In the genomic region with DNA sequence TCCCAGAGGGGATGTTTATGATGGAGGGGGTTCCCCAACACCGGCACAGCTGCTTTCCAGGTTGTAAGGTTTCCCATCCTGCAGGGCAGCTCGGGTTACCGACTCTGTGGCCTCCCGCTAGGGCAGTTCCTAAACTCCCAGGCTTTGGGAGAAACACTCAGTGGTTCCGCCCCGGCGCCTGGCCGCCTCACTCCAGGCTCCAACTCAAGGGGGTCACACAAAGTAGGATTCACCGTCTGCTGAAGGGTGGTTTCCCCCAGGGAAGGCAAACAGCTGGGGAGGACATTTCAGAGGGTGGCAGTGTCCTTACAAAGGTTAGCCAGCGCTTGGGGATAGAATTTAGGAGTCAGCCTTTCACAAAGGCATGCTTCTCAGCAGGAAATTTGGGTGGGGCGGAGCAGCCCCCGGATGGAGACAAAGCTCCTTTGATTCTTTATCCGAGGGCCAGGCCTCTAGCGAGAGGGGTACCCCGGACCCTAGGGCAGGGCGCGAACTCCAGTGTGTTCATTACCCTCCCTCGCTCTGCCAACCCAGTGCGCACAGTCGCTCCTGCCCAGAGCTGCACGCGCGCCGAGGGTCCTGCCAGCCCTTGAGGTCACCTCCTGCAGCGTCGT, we compare ENCODE assay signal across 8 mouse cellular contexts. TPM values are rescaled to one million over a fixed set of nuclear protein-coding genes. Genes with fewer than 3 reads are reported as not detected.
DNase-seq lines count a peak whose midpoint lies in the region; ATAC-seq and TF ChIP-seq lines count a peak whose summit lies in the region.

No protein-coding gene starts in this region.

- no peaks in the 10 kb centered on the region for H3K36me3 ChIP-seq in kidney, adult 2 months (ENCODE audit: control insufficient read depth, insufficient read depth, low read length)
- no peaks in the 10 kb centered on the region for H3K36me3 ChIP-seq in embryonic facial prominence, embryonic 14.5 days (ENCODE audit: control insufficient read depth, insufficient read depth, low read length)
- no peaks in the 10 kb centered on the region for H3K36me3 ChIP-seq in liver, embryonic 14.5 days (replicated peaks; ENCODE audit: control insufficient read depth, insufficient read depth, low read depth)
- H3K36me3 ChIP-seq in stomach, embryonic 14.5 days (ENCODE audit: control insufficient read depth, insufficient read depth, low read length), result no peaks in the 10 kb centered on the region; the same call in 1 of the 2 replicates

- H3K9me3 ChIP-seq in embryonic facial prominence, embryonic 14.5 days (ENCODE audit: control insufficient read depth, low read length), result no peaks in the 10 kb centered on the region
- no peaks in the 10 kb centered on the region for H3K9me3 ChIP-seq in liver, embryonic 14.5 days (ENCODE audit: control insufficient read depth, low read length)
- no peaks in the 10 kb centered on the region for H3K9me3 ChIP-seq in stomach, embryonic 14.5 days (ENCODE audit: control insufficient read depth, low read depth, low read length)

- 14% methylated on average over 26 of the region's 26 CpGs for WGBS in kidney, adult 2 months
- WGBS in embryonic facial prominence, embryonic 14.5 days, result 2% methylated on average over 26 of the region's 26 CpGs
- 9% methylated on average over 26 of the region's 26 CpGs for WGBS in liver, embryonic 14.5 days (ENCODE audit: insufficient replicate concordance)
- 2% methylated on average over 26 of the region's 26 CpGs for WGBS in stomach, embryonic 14.5 days

- no peak for TF ChIP-seq EP300 in liver, embryonic 14.5 days (IDR thresholded peaks at IDR 0.05; ENCODE audit: low read depth)

- DNase-seq in kidney, adult 2 months, result no peak
- DNase-seq in kidney, postnatal 25 days, result no peak
- DNase-seq in embryonic facial prominence, embryonic 14.5 days (ENCODE audit: low spot score), result no peak
- DNase-seq in heart, postnatal 14 days, result peak; percentile 46 to 51
- no peak for DNase-seq in liver, embryonic 14.5 days (ENCODE audit: low read depth in 3 of 3, low spot score in 3 of 3)
- DNase-seq in frontal cortex, postnatal 10 days (ENCODE audit: low spot score in 2 of 2), result no peak
- DNase-seq in layer of hippocampus, postnatal 10 days (ENCODE audit: low spot score in 2 of 2), result no peak

- H3K4me3 ChIP-seq in kidney, adult 2 months (ENCODE audit: insufficient read depth, low read depth, low read length), result peak overlapping the region; percentile 77
- H3K4me3 ChIP-seq in embryonic facial prominence, embryonic 14.5 days (ENCODE audit: low read depth, low read length), result peak overlapping the region; percentile 58
- peak overlapping the region; percentile 25 to 51 for H3K4me3 ChIP-seq in liver, embryonic 14.5 days (ENCODE audit: insufficient read depth in 1 of 2, low read depth in 2 of 2, low read length in 2 of 2)
- H3K4me3 ChIP-seq in stomach, embryonic 14.5 days (ENCODE audit: low read depth, low read length), result peak overlapping the region; percentile 61

- no peaks in the 10 kb centered on the region for H3K27me3 ChIP-seq in kidney, adult 2 months (replicated peaks; ENCODE audit: control insufficient read depth, insufficient read depth, low read length)
- no peaks in the 10 kb centered on the region for H3K27me3 ChIP-seq in embryonic facial prominence, embryonic 14.5 days (replicated peaks; ENCODE audit: control insufficient read depth, insufficient read depth, low read length)
- peaks cover 19% of the 10 kb centered on the region for H3K27me3 ChIP-seq in liver, embryonic 14.5 days (ENCODE audit: control insufficient read depth, insufficient read depth, low read length)
- no peaks in the 10 kb centered on the region for H3K27me3 ChIP-seq in stomach, embryonic 14.5 days (ENCODE audit: control insufficient read depth, insufficient read depth, low read length)

- peak overlapping the region; percentile 36; the same call in 1 of the 2 replicates for H3K27ac ChIP-seq in kidney, adult 2 months (ENCODE audit: insufficient read depth, low read depth, low read length)
- H3K27ac ChIP-seq in embryonic facial prominence, embryonic 14.5 days (replicated peaks; ENCODE audit: low read depth, low read length), result peak overlapping the region; percentile 80
- no peak overlapping the region for H3K27ac ChIP-seq in liver, embryonic 14.5 days
- H3K27ac ChIP-seq in stomach, embryonic 14.5 days (ENCODE audit: low read length), result peak overlapping the region; percentile 81; the same call in 1 of the 2 replicates

- H3K4me1 ChIP-seq in kidney, adult 2 months (ENCODE audit: control insufficient read depth, insufficient read depth, low read length), result no peaks in the 10 kb centered on the region
- H3K4me1 ChIP-seq in embryonic facial prominence, embryonic 14.5 days (ENCODE audit: control insufficient read depth, insufficient read depth, low read length), result peaks cover 22% of the 10 kb centered on the region
- peaks cover 0 to 2% of the 10 kb centered on the region in 2 experiments; a peak in 1 of 4 replicates for H3K4me1 ChIP-seq in liver, embryonic 14.5 days (replicated peaks; ENCODE audit: control insufficient read depth in 2 of 2, insufficient read depth in 2 of 2, low read length in 1 of 2)
- peaks cover 17% of the 10 kb centered on the region; the same call in 1 of the 2 replicates for H3K4me1 ChIP-seq in stomach, embryonic 14.5 days (ENCODE audit: control insufficient read depth, insufficient read depth, low read length)

- no peak for TF ChIP-seq CTCF in kidney, adult 2 months (conservative IDR thresholded peaks at IDR 0.05; ENCODE audit: insufficient read depth, insufficient read length, low read depth, low read length)
- TF ChIP-seq CTCF in liver, embryonic 14.5 days (IDR thresholded peaks at IDR 0.05; ENCODE audit: low read depth), result no peak

- peak overlapping the region; percentile 58 for H3K9ac ChIP-seq in embryonic facial prominence, embryonic 14.5 days (ENCODE audit: low read depth, low read length)
- no peak overlapping the region for H3K9ac ChIP-seq in liver, embryonic 14.5 days (replicated peaks)
- H3K9ac ChIP-seq in stomach, embryonic 14.5 days (replicated peaks; ENCODE audit: low read depth, low read length), result peak overlapping the region; percentile 36; the same call in 1 of the 2 replicates

- peak overlapping the region; percentile 68 for H3K4me2 ChIP-seq in embryonic facial prominence, embryonic 14.5 days (ENCODE audit: low read depth, low read length)
- H3K4me2 ChIP-seq in liver, embryonic 14.5 days (ENCODE audit: low read depth), result peak overlapping the region; percentile 66
- H3K4me2 ChIP-seq in stomach, embryonic 14.5 days (replicated peaks; ENCODE audit: low read depth, low read length), result peak overlapping the region; percentile 85

- TF ChIP-seq POLR2A in kidney, adult 2 months (IDR thresholded peaks at IDR 0.05; ENCODE audit: low read depth, low read length), result no peak

- intact Hi-C loops in heart, postnatal 14 days (cut with DNase I), result loop anchor here (2.0 kb wide), 2 partner anchors 44 to 72 kb away; a partner anchor contains a TSS

- ATAC-seq in embryonic facial prominence, embryonic 14.5 days (ENCODE audit: low read depth), result peak; percentile 38
- ATAC-seq in liver, embryonic 14.5 days (ENCODE audit: insufficient read depth), result peak; percentile 59; the same call in 1 of the 2 replicates
- ATAC-seq in stomach, embryonic 14.5 days (ENCODE audit: insufficient number of reproducible peaks, insufficient read depth, low FRiP score, low read depth), result peak; percentile 5; the same call in 1 of the 2 replicates

RNA-seq across cellular contexts. Expression of a gene that starts 0.5 kb away (rescaled TPM):
- polyA plus RNA-seq in kidney, adult 2 months (2012; rRNA removed), result 17.6 and 21.4 TPM in 2 replicates
- polyA plus RNA-seq in embryonic facial prominence, embryonic 14.5 days (2014; fragmentation: Nextera tagmentation; extraction: Ambion mirVana), result 152 and 174 TPM in 2 replicates
- 10 to 100 TPM; 89.0 to 89.7 TPM for total RNA-seq in heart, postnatal 14 days (2021)
- 5.0 and 6.2 TPM in 2 replicates for polyA plus RNA-seq in liver, embryonic 14.5 days (2012; rRNA removed)
- polyA plus RNA-seq in liver, embryonic 14.5 days (2014; fragmentation: Nextera tagmentation; extraction: Ambion mirVana), result 10.6 and 11.4 TPM in 2 replicates
- 81.2 and 90.5 TPM in 2 replicates for polyA plus RNA-seq in stomach, embryonic 14.5 days (2014; fragmentation: Nextera tagmentation; extraction: Ambion mirVana)
- 10 to 100 TPM; 18.0 to 26.5 TPM for total RNA-seq in layer of hippocampus, postnatal 10 days (2021)

Comparison
In these comparisons a context has a peak if more than half of its experiments do, and no peak if none do; other contexts are left out.
1. DNase-seq: peak in heart, postnatal 14 days (2 of 2); none in kidney, adult 2 months (single experiment), kidney, postnatal 25 days (0 of 2), embryonic facial prominence, embryonic 14.5 days (single experiment), liver, embryonic 14.5 days (0 of 3), frontal cortex, postnatal 10 days (0 of 2) and layer of hippocampus, postnatal 10 days (0 of 2).
2. ATAC-seq: peak in every context shown above with its lines; median percentile 59 in liver, embryonic 14.5 days; 38 in embryonic facial prominence, embryonic 14.5 days; 5 in stomach, embryonic 14.5 days.
3. Peak in every context shown above with its lines, with median percentiles within 50 percentile points of each other: H3K4me3 ChIP-seq and H3K4me2 ChIP-seq.